Mouse (Mus musculus): ENCODE data around the gene Map3k20.

The Map3k20 gene

GRCm38 (mm10) chr2:72322681-72323353, 37.4 kb downstream of the Map3k20 start:
- no peak for DNase-seq

- no peak for DNase-seq
These were observed 39.0 kb downstream of the Map3k20 start for GRCm38 (mm10) chr2:72324436-72324835.

DNA sequence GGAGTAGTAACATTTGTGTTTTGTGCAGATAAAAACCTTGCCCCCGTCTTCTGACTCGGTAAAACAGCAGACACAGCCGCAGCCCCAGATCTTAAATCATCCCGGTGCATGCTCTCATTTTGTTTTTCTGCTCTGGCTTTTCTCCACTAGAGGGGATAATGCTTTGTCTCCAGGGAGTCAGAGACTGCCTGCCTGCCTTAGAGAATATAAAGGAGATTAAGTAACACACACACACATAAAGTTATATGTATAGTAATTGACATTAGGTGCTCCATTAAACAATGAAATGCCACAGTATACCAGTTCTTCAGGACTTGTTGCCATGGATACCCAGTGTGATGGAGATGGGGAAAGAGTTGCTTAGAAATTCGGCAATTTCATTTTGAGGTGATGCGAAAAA, 41.1 kb downstream of the Map3k20 start:
- no peak for DNase-seq

DNA sequence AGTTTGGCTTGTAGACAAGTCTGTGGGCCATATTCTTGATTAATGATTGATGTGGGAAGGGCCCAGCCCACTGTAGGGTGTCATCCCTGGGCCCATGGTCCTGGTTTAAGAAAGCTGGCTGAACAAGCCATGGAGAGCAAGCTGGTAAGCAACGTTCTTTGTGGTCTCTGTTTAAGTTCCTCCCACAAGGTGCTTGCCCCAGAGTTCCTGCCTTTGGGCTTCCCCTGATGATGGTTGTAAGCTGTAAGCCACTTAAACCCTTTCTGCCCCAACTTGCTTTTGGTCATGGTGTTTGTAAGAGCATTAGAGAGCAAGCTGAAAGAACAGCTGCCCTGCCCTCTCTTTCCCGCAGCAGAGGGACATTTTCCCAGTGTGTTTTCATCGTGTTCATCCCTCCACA, 43.0 kb downstream of the Map3k20 start:
- no peak for DNase-seq

GRCm38 (mm10) chr2:72330955-72331481, 45.6 kb downstream of the Map3k20 start:
- DNase-seq: no peak

DNA sequence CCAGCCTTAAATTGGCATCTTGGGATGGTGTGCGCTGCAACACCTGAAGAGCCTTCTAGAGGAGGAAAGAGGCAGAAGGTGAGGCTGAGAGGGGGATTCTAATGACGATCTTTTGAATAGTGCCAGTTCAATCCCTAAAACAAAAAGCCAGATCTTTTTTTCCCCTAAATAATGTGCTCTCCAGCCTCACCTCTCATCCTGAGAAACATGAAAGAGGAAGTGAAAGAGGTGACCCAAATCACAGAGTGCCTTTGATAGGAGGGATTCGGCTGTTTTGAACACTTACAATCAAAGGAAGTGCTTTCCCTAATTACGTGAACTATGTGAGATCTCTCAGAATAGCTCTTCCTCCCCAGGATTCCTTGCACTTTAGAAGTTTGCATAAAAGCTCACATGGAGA, 46.6 kb downstream of the Map3k20 start:
- DNase-seq: no peak

- no peak for DNase-seq
These were observed 47.8 kb downstream of the Map3k20 start for GRCm38 (mm10) chr2:72333210-72333609.

DNA sequence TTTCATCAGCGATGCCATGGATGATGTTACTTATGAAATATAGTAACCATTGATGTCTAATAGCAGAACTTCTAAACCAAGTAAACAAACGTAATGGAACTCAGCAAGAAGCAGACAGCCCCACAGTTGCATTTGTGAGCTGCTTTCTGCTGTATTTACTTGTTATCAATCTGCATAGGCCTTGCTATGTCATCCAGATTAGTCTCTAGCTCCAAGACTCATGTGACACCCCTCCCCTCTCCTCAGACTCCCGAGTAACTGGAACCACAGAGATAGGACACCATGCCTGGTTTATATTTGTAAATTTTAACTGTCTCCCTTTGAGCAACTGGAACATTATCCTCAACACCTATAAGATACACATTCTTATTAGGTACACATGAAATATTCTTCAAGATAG, 51.4 kb downstream of the Map3k20 start:
- no peak for DNase-seq

DNA sequence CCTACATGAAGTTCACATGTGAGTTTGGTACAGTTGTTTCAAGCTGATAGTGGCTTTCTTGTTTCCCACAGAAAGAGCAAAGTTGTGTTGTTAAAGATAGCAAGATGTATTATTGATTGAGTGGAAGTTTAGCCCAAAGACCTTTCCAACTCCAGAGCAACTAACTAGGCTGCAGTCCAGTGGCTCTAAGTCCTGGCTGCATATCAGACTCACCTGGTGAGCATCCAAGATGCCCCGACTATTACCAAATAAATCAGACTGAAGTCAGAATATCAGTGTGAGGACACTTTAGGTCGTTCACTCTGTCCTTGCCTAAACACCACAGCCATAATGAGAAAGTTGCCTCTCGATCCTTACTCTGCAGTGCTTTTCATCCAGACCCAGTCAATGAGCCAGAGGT, 59.8 kb downstream of the Map3k20 start:
- DNase-seq: no peak

GRCm38 (mm10) chr2:72351329-72351728, 65.9 kb downstream of the Map3k20 start:
- no peak for DNase-seq

- DNase-seq: no peak
These were observed 66.3 kb downstream of the Map3k20 start for GRCm38 (mm10) chr2:72351776-72352175.

- no peak for DNase-seq
These were observed 67.3 kb downstream of the Map3k20 start for GRCm38 (mm10) chr2:72352756-72353155.

GRCm38 (mm10) chr2:72356471-72356870, 71.0 kb downstream of the Map3k20 start:
- DNase-seq: peak; percentile 15

DNA sequence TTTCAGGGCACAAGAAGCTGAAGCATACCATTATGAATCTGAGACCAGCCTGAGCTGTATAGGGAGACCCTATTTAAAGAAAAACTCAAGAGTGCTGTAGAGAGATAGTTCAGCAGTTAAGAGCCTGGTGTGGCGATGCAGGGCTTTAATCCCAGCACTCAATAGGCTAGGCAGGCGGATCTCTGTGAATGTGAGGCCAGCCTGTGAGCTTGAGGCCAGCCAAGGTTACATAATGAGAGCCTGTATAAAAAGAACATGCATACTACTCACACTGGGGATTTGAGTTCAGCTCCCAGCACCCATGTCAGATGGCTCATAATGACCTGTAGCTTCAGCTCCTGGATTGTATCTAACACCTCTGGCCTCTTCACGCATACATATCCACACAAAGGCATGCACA, 76.1 kb downstream of the Map3k20 start:
- no peak for DNase-seq

DNA sequence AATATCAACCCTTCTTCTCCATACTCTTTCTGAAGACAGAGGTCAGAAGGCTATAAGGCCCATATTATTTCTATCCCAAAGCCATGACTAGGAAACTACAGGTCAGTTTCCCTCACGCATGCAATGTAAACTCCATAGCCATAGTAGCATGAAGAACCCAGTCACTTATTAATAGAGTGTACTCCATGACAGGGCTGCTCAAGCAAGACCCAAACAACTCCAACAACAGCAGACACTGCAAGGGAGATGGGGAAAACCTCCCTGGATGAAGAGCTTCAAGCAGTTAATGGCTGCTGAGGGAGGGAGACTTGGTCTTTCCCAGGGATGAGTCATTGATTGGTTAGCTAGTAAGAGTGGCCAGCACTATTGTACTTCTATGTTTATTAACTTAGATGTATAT, 78.0 kb downstream of the Map3k20 start:
- DNase-seq: no peak

- peak; percentile 23 for DNase-seq
These were observed 80.5 kb downstream of the Map3k20 start for GRCm38 (mm10) chr2:72365930-72366329.

GRCm38 (mm10) chr2:72366503-72366902, 81.1 kb downstream of the Map3k20 start:
- DNase-seq: no peak

- DNase-seq: no peak
These were observed 82.4 kb downstream of the Map3k20 start for GRCm38 (mm10) chr2:72367850-72368249.

DNA sequence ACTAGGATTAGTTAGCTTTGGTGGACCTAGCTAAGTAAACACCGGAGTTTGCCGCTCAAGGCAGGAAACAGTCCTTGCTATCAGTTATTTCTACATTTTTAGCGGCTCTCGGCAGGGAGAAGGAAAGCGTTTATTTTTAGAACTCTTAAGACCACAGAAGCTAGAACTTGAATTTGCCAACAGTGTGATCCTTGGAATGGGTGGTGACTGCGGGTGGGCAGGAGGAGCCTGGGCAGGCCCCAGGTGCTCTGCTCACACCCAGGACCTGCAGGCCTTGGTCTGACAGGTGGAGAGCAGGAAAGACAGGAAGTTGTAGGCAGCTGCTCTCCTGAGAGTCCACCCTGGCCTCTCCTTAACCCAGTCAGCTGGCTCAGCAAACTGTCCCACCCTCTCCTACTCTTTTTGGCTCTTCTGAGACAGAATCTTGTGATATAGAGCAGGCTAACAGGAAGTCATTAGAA, 83.7 kb downstream of the Map3k20 start:
- DNase-seq: peak; percentile 12

DNA sequence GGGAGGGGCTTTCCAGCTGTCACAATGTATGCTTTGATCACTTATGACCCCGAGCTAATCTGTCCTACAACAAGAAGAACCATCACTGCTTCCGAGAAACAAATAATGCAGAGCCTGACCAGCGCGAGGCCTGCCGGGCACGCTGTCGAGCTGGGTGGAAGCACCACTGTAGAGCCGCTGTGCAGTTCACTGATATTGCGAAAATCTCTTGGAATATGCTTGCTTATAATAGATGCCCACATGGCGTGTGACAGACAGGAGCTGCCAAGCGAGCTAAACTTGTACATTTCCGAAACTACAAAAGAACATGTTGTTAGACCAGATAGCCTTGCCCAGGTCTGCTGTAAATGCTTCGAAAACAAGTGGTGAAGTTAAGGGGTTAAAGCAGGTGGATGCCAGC, 86.7 kb downstream of the Map3k20 start:
- DNase-seq: no peak

DNA sequence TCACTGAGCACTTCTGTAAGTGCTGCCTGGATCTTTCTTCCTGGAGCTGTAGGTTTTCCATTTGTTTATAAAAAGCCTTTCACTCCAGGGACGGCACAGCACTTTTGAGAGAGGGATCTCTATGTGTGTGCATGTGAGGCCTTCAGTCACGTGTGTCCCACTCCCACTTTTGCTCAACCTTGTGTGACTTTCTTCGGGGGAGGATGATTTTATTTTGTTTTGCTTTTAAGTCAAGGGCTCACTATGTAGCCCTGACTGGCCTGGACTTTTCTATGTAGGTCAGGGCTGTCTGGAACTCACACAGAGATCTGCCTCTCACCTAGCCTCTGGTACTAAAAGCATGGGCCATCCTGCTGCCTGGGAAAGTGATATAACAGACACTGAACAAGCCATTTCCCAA, 88.6 kb downstream of the Map3k20 start:
- no peak for DNase-seq

GRCm38 (mm10) chr2:72375877-72376276, 90.4 kb downstream of the Map3k20 start:
- no peak for DNase-seq

DNA sequence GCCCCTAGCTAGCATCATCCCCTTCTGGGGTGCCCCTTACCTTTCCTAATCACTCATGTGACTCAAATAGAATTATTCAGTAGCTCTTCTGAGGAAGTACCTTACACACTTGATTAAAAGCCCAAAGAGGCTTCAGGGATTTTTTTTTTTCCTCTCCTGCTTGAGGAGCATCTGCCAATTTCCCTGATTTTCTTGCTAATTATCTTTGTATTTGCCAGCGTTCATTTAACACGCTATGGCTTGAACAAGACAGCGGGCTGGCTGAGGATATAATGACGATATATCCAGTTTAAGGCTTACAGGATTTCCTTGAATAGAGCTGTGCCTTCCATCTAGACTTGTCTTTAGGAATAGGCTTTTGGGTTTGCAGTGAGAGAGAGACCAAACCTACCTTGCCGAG, 91.5 kb downstream of the Map3k20 start:
- no peak for DNase-seq

DNA sequence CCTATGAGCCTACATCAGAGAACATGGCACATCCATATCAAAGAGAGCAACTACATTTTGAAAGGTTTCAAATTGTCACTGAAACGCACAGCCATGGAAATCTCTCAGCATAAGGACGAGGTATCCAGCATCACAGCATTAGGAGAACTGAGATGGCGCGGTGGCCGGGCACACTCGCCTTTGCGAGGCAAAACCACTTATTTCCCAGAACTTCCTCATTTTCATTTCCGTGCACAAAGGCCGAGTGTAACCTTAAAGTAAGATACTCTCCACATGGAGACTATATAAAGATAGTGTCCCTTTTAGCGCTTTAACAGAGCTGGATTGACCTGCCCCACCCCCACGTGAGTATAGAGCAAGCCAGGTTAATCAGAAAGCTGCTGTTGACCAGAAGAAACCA, 94.0 kb downstream of the Map3k20 start:
- DNase-seq: no peak

GRCm38 (mm10) chr2:72382662-72383061, 97.2 kb downstream of the Map3k20 start:
- no peak for DNase-seq

Data from kidney, adult 9 months (tissue).